Mouse (Mus musculus): ENCODE results near the gene Gprc5c.

The Gprc5c gene

DNA sequence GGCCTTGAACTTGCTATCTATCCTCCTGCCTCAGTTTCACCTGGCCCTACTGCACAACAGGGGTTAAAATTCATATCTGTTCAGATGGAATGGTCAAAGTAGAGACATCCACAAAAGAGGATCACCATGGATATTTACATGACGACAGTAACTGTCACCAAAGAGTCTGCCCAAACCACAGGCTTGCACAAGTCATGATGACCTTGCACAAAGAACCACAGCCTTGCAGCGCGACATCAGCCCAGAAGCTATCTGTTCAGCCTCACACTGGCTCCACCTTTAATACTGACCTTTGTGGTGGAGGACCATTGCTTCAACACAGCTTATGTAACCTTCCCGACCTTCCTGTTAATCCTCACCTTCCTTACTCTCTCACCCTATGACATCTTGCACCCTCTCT lies 56.6 kb downstream of the Gprc5c start:
- DNase-seq (ENCODE audit: low read depth, low spot score) = no peak

GRCm38 (mm10) chr11:114908086-114908485 lies 57.1 kb downstream of the Gprc5c start:
- DNase-seq (ENCODE audit: low read depth, low spot score) = no peak

- DNase-seq (ENCODE audit: low read depth, low spot score) = peak; percentile 14
Measured at GRCm38 (mm10) chr11:114909538-114909937, 58.6 kb downstream of the Gprc5c start.

DNA sequence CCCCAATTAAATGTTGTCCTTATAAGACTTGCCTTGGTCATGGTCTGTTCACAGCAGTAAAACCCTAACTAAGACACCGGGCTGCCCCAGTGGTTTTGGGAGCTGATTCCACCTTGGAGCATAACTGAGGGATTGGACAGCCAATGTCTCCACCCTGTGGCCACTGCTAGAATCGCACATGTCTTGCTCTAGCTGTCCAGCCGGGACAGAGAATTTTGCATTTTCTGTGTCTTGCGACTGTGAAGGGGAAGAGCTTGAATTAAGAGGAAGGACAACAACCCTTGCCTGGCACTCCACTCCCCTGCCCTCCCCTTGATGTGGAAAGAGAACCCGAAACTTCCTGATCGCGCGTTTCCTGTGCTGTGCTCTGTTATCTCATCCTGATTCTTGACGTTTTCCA lies 61.9 kb downstream of the Gprc5c start:
- DNase-seq (ENCODE audit: low read depth, low spot score) = peak; percentile 33

GRCm38 (mm10) chr11:114914978-114915377 lies 64.0 kb downstream of the Gprc5c start:
- no peak for DNase-seq (ENCODE audit: low read depth, low spot score)

- no peak for DNase-seq (ENCODE audit: low read depth, low spot score)
Measured at GRCm38 (mm10) chr11:114917120-114917519, 66.2 kb downstream of the Gprc5c start.
